Mouse (Mus musculus): ENCODE results near the gene Hist1h2af. TPM values are rescaled to one million over a fixed set of nuclear protein-coding genes. Genes with fewer than 3 reads are reported as not detected.
A peak's percentile ranks its signal among the peaks of the same experiment; 100 is the strongest.
"Not testable (repeated sequence)": the region's sequence is repeated elsewhere in the genome, so short reads cannot be mapped to it uniquely, and the experiment has no call there.

The Hist1h2af gene
- polyA plus RNA-seq, 1 experiment from 2014 or later: 7.8 TPM

- H3K9ac ChIP-seq: peak overlapping the region; percentile 86
- H3K4me3 ChIP-seq: peak overlapping the region; percentile 1; the same call in 1 of the 2 replicates
- 73% methylated on average over 5 of the region's 5 CpGs for WGBS (ENCODE audit: insufficient replicate concordance)
- H3K4me2 ChIP-seq: peak overlapping the region; percentile 76
- H3K36me3 ChIP-seq: no peaks in the 10 kb centered on the region
- no peak for ATAC-seq
- H3K27me3 ChIP-seq (replicated peaks): no peaks in the 10 kb centered on the region
- no peaks in the 10 kb centered on the region for H3K9me3 ChIP-seq (replicated peaks)
- H3K27ac ChIP-seq: peak overlapping the region; percentile 100
- peaks cover 37% of the 10 kb centered on the region for H3K4me1 ChIP-seq
Observed at GRCm38 (mm10) chr13:23538249-23538648, 4.5 kb downstream of the Hist1h2af start.

GRCm38 (mm10) chr13:23539821-23540220, 6.1 kb downstream of the Hist1h2af start:
- WGBS (ENCODE audit: insufficient replicate concordance): 81% methylated on average over 1 of the region's 1 CpGs
- not testable (repeated sequence) for H3K27me3 ChIP-seq (replicated peaks); H3K4me2 ChIP-seq; H3K9me3 ChIP-seq (replicated peaks); H3K36me3 ChIP-seq; ATAC-seq; H3K4me3 ChIP-seq; H3K9ac ChIP-seq
- Histone ChIP-seq H3K27ac (peak overlapping the region; percentile 100; the same call in 1 of the 2 replicates), H3K4me1 (peaks cover 35% of the 10 kb centered on the region)

GRCm38 (mm10) chr13:23541497-23541896, 7.8 kb downstream of the Hist1h2af start:
- Histone ChIP-seq H3K4me3 (peak overlapping the region; percentile 62), H3K9ac (peak overlapping the region; percentile 84), H3K27ac (peak overlapping the region; percentile 98), H3K27me3 (replicated peaks) (no peaks in the 10 kb centered on the region), H3K36me3 (no peaks in the 10 kb centered on the region), H3K4me2 (peak overlapping the region; percentile 76), H3K9me3 (replicated peaks) (no peaks in the 10 kb centered on the region), H3K4me1 (peaks cover 35% of the 10 kb centered on the region)
- no peak for ATAC-seq
- 56% methylated on average over 3 of the region's 3 CpGs for WGBS (ENCODE audit: insufficient replicate concordance)

GRCm38 (mm10) chr13:23542225-23542980, 8.7 kb downstream of the Hist1h2af start:
- peak overlapping the region; percentile 76 for H3K4me2 ChIP-seq
- H3K9me3 ChIP-seq (replicated peaks); H3K27me3 ChIP-seq (replicated peaks); H3K36me3 ChIP-seq: not testable (repeated sequence)
- H3K4me3 ChIP-seq: peak overlapping the region; percentile 62
- H3K9ac ChIP-seq: peak overlapping the region; percentile 84
- 9% methylated on average over 3 of the region's 3 CpGs for WGBS (ENCODE audit: insufficient replicate concordance)
- 0 out of 2 replicates have a peak, but pooled peaks have one; percentile 0 for ATAC-seq
- peaks cover 32% of the 10 kb centered on the region for H3K4me1 ChIP-seq
- H3K27ac ChIP-seq: peak overlapping the region; percentile 98

GRCm38 (mm10) chr13:23542999-23543607, 9.4 kb downstream of the Hist1h2af start, which contains the start of gene Hist1h2bh:
Gene Hist1h2bh (minus strand): TSS chr13:23543392.
- Histone ChIP-seq H3K9ac (peak within 1 kb of the TSS; percentile 84), H3K4me3 (peak within 1 kb of the TSS; percentile 62), H3K4me1 (peaks cover 25% of the 10 kb centered on the region), H3K4me2 (peak within 1 kb of the TSS; percentile 76), H3K27ac (peak within 1 kb of the TSS; percentile 98)
- ATAC-seq: peak; percentile 90
- not testable (repeated sequence) for H3K36me3 ChIP-seq; H3K9me3 ChIP-seq (replicated peaks); H3K27me3 ChIP-seq (replicated peaks)
- under 1% methylated on average over 28 of the region's 42 CpGs for WGBS (ENCODE audit: insufficient replicate concordance)

GRCm38 (mm10) chr13:23543965-23544786, 10.5 kb downstream of the Hist1h2af start, which contains the start of gene Hist1h3f:
Gene Hist1h3f (plus strand): TSS chr13:23544052.
- H3K9me3 ChIP-seq (replicated peaks): no peaks in the 10 kb centered on the region
- H3K4me1 ChIP-seq: peaks cover 28% of the 10 kb centered on the region
- H3K36me3 ChIP-seq: no peaks in the 10 kb centered on the region
- H3K27me3 ChIP-seq (replicated peaks): no peaks in the 10 kb centered on the region
- H3K4me3 ChIP-seq: peak within 1 kb of the TSS; percentile 62
- H3K9ac ChIP-seq: peak within 1 kb of the TSS; percentile 84
- under 1% methylated on average over 32 of the region's 45 CpGs for WGBS (ENCODE audit: insufficient replicate concordance)
- H3K27ac ChIP-seq: peak within 1 kb of the TSS; percentile 98
- H3K4me2 ChIP-seq: peak within 1 kb of the TSS; percentile 76
- ATAC-seq: peak; percentile 78

- Histone ChIP-seq H3K27ac (peak overlapping the region; percentile 98), H3K9ac (peak overlapping the region; percentile 73), H3K4me3 (peak overlapping the region; percentile 54), H3K4me2 (peak overlapping the region; percentile 76), H3K4me1 (peaks cover 34% of the 10 kb centered on the region)
- not testable (repeated sequence) for H3K27me3 ChIP-seq (replicated peaks); H3K9me3 ChIP-seq (replicated peaks); H3K36me3 ChIP-seq; ATAC-seq
- 0% methylated on average over 11 of the region's 14 CpGs for WGBS (ENCODE audit: insufficient replicate concordance)
Observed at GRCm38 (mm10) chr13:23544787-23545120, 11.0 kb downstream of the Hist1h2af start.

- Histone ChIP-seq H3K9ac (peak overlapping the region; percentile 7), H3K27ac (peak overlapping the region; percentile 80), H3K4me1 (peaks cover 36% of the 10 kb centered on the region), H3K9me3 (replicated peaks) (no peaks in the 10 kb centered on the region), H3K4me3 (no peak overlapping the region), H3K27me3 (replicated peaks) (no peaks in the 10 kb centered on the region), H3K36me3 (no peaks in the 10 kb centered on the region), H3K4me2 (peak overlapping the region; percentile 53; the same call in 1 of the 2 replicates)
- no peak for ATAC-seq
- WGBS (ENCODE audit: insufficient replicate concordance): 69% methylated on average over 5 of the region's 5 CpGs
Observed at GRCm38 (mm10) chr13:23546694-23547093, 13.0 kb downstream of the Hist1h2af start.

- 4% methylated on average over 3 of the region's 3 CpGs for WGBS (ENCODE audit: insufficient replicate concordance)
- peak; percentile 1; the same call in 1 of the 2 replicates for ATAC-seq
- peak overlapping the region; percentile 56 for H3K4me3 ChIP-seq
- H3K27ac ChIP-seq: peak overlapping the region; percentile 99
- no peaks in the 10 kb centered on the region for H3K36me3 ChIP-seq
- peak overlapping the region; percentile 71 for H3K4me2 ChIP-seq
- H3K4me1 ChIP-seq: peaks cover 65% of the 10 kb centered on the region
- no peaks in the 10 kb centered on the region for H3K27me3 ChIP-seq (replicated peaks)
- no peaks in the 10 kb centered on the region for H3K9me3 ChIP-seq (replicated peaks)
- peak overlapping the region; percentile 78 for H3K9ac ChIP-seq
Observed at GRCm38 (mm10) chr13:23550761-23551145, 17.0 kb downstream of the Hist1h2af start.

- under 1% methylated on average over 47 of the region's 47 CpGs for WGBS (ENCODE audit: insufficient replicate concordance)
- H3K9me3 ChIP-seq (replicated peaks); H3K36me3 ChIP-seq; H3K27me3 ChIP-seq (replicated peaks): not testable (repeated sequence)
- peak within 1 kb of the TSS; percentile 71 for H3K4me2 ChIP-seq
- peak within 1 kb of the TSS; percentile 78 for H3K9ac ChIP-seq
- peak within 1 kb of the TSS; percentile 99 for H3K27ac ChIP-seq
- peaks cover 67% of the 10 kb centered on the region for H3K4me1 ChIP-seq
- peak; percentile 71 for ATAC-seq
- peak within 1 kb of the TSS; percentile 56 for H3K4me3 ChIP-seq
Observed at GRCm38 (mm10) chr13:23551146-23551834, 17.6 kb downstream of the Hist1h2af start, which contains the start of gene Hist1h4f. Gene Hist1h4f (minus strand): TSS chr13:23551648.
